Mouse (Mus musculus) c-Kit-negative CD71-positive TER-119-positive erythroid progenitor cells, embryonic 14.5 days (primary cell): ENCODE results near the gene Lrrc23.

ENCODE experiments used
- DNase-seq: peaks from one replicate; pipeline ENCODE4 v3.0.0-alpha.2; 2013; ENCODE audit warnings: low read depth, low spot score

Lrrc23 gene

DNA sequence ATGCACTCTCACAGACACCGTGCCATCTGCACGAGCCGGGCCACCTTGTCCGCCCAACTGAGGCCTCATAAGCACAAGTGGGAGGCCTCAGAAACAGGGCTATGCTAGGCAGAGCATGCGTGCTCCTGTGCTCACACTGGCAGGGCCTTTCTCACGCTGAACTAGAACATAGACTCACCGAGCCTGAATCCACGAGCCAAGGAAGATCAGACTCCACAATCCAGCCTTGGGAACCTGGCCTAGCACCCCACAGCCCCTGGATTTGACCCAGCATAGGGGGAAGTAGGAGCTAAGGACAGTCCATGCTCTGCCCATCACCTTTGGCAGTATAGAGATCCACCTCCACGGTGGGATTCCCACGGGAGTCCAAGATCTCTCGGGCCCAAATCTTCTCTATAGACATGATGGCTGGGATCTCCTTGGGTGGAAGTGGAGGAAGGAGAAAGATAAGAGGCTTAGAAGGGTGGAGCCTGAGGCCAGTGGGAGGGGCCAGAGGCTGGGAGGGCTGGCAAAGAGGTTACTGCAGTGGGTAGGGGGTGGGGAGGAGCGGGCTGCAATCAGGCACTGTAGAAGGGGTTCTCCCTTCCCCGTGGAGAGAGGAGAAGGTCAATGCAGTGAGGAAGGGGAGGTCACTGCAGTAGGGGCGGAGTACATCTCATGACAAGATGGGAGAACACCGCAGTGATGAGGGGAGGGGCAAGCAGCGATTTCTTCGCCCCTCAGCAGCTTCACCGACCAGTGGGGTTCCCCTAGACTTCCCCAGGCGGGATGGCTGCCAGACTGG lies 11.4 kb downstream of the Lrrc23 start:
- DNase-seq = no peak

GRCm38 (mm10) chr6:124767536-124767919 lies 12.0 kb downstream of the Lrrc23 start:
- DNase-seq = no peak

- DNase-seq = no peak
These were observed 13.6 kb downstream of the Lrrc23 start for GRCm38 (mm10) chr6:124765951-124766350.

DNA sequence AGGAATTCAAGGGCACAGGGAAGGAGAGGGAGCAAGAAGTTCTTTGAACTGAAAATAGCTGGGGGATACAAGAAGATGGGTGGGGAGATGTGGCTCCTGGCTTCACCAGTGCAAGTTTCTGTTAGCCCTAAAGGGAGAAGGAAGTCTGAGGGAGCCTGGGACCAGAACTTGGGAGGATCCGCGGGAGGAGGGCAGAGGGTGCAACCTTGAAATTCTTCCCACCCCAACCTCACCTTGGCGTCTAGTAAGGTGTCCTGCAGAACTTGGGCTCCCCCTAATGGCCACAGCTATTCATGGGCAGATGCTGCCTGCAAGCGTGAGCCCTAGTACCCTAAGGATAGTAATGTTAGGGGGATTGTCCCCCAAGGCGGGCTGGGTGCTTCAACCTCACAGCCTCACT lies 20.3 kb downstream of the Lrrc23 start:
- peak; percentile 42 for DNase-seq

- no peak for DNase-seq
These were observed 20.7 kb downstream of the Lrrc23 start for GRCm38 (mm10) chr6:124758849-124759232.

GRCm38 (mm10) chr6:124757909-124758848 lies 21.3 kb downstream of the Lrrc23 start:
- DNase-seq = no peak

DNA sequence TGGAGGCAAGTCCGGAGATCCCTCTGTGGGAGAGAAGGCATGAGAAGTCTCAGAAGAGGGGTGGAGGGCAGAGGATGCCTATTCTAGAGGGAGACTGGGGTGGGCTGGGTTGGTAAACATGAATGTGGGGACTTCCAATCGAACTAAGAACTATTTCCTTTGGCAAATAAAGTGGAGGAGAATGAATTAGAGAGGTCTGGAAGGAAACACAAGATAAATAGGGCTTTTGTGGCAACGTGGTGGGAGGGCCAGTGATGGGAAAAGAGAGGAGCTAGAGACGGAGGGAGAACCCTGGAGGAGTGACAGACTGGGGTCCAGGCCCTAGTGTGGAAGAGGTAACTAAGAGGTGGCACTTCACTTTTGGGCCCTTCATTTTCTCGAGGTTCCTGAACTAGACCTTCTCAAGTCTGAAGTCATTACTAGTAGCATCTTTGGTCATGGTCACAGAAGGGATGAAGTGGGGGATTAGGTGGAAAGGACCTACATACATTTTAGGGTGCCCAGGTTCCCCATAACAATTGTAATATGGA lies 22.1 kb downstream of the Lrrc23 start:
- no peak for DNase-seq

GRCm38 (mm10) chr6:124756652-124757350 lies 22.7 kb downstream of the Lrrc23 start:
- DNase-seq = no peak

- no peak for DNase-seq
These were observed 23.5 kb downstream of the Lrrc23 start, which contains the start of the genes Gm45234 and Atn1 for GRCm38 (mm10) chr6:124755831-124756595. Gm45234 (minus strand) TSS chr6:124756021. Atn1 (minus strand) TSS chr6:124756524.

DNA sequence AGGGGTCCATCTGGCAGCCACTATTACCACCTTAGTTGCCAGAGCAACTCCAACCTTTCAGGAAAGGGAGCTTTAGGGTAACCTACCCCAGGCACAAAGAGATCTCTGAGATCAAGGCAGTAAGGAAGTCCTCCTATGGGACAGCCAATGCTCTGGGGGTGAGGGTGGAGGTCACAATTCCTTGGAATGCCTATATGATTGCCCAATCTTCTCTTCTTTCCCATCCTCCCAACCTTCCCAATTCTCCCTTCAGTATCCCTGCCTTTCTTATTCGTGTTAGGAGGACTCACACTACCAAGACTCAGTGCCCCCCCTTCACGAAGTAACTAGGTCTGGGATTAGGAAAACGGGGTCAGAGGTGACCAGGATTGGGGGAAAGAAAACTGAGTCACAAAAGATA lies 24.2 kb downstream of the Lrrc23 start:
- no peak for DNase-seq

- no peak for DNase-seq
These were observed 25.7 kb downstream of the Lrrc23 start for GRCm38 (mm10) chr6:124753861-124754260.

- DNase-seq = no peak
These were observed 29.1 kb downstream of the Lrrc23 start for GRCm38 (mm10) chr6:124750405-124750804.

DNA sequence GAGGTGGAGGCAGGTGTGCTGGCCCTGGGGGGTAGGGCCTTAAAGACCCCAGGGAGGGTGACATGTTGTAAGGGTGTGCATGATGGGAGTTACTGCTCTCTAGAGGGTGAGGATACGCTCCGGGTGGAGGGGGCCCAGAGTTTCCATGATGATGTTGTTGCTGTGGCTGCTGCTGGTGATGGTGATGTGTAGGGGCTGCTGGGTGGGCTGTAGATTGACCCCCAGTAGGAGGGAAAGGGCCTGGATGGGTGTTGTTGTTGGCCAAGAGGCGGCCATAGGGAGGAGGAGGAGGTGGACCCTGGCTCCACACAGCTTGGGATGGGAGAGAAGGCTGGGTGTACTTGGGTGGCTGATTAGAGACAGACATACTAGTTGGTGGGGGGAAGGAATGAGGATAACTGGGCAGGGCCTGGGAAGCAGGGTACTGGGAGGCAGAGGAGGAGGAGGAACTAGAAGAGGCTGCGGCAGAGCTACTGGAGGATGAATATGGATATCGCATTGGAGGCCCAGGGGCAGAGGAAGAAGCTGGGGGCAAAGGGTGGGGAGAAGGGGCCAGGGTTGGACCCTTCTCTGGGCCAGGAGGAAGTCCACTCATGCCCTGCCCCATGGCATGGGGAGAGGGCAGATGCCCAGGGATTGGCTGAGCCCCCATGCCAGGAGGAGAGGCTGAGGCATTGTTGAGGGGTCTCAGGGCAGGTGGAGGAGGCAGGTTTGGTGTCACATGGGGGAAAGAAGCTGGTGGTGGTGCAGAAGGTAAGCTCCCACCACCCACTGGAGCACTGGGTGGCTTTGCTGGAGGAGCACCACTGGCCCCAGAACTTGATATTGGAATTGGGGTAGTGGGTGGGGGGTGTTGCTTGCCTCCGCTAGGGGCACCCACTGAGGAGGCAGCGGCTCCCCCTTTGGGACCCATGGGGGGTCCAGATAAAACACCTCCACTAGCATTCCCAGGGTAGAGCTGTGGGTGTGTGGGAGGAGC lies 32.6 kb downstream of the Lrrc23 start:
- no peak for DNase-seq

- DNase-seq = no peak
These were observed 33.3 kb downstream of the Lrrc23 start for GRCm38 (mm10) chr6:124746296-124746605.

GRCm38 (mm10) chr6:124745490-124746295 lies 33.8 kb downstream of the Lrrc23 start:
- peak; percentile 82 for DNase-seq

DNA sequence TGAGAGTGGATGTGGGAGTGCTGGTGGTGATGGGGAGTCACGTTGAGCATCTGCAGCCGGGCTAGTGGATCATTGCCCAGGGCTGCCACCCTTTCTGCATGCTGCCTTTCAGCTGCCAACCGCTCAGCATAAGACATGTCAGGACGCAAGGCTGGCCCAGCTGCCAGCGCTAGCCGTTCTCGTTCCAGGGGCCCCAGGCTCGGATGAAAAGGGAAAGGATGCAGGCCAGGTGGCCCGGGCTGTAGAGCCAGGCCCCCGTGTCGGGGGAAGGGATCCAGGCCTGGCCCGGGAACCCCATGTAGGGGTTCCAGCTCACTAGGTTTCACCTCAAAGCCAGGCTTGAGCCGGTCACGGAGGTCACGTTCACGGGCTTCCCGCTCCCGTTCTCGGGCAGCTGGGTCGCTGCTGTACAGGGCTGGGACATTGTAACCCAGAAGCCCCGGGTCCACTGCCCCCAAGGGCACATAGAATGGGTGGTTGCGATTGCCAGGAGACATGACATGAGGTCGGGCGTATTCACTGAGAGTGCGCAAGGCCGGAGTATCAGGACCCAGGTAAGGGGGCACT lies 34.7 kb downstream of the Lrrc23 start:
- no peak for DNase-seq

- no peak for DNase-seq
These were observed 35.9 kb downstream of the Lrrc23 start for GRCm38 (mm10) chr6:124743647-124744046.

- no peak for DNase-seq
These were observed 36.5 kb downstream of the Lrrc23 start for GRCm38 (mm10) chr6:124742839-124743514.
